Mouse (Mus musculus) MEL (cell line): ENCODE measurements at regions not wholly inside any gene's neighbourhood (a gene's known extent, or its start where the extent isn't known, plus 50 kb on each side); places are given as distances from the start of the nearest gene placed in this dataset.

Source experiments
- BHLHE40 ChIP-seq: IDR thresholded peaks from 2 replicates; pipeline ENCODE4 v1.6.1; 2012; ENCODE audit warnings: low read depth, mild to moderate bottlenecking, inconsistent platforms, low read length, improper control_type of control experiment, borderline replicate concordance
- CHD1 ChIP-seq: IDR thresholded peaks from 2 replicates; pipeline ENCODE4 v1.6.1; 2012; ENCODE audit warnings: low read depth, mild to moderate bottlenecking, inconsistent platforms, low read length, improper control_type of control experiment
- CTCF ChIP-seq, 3 experiments: IDR thresholded peaks in 2 of 3; conservative IDR thresholded peaks in 1 of 3; 2 replicates each; pipeline ENCODE4 v1.5.1; 2011 to 2012; ENCODE audit warnings: low read length in 3 of 3, low read depth in 2 of 3, mild to moderate bottlenecking in 2 of 3, improper control_type of control experiment in 1 of 3, inconsistent platforms in 1 of 3, mixed read lengths in 1 of 3, moderate library complexity in 1 of 3; ENCODE audit not compliant: control insufficient read depth in 1 of 3, insufficient read depth in 1 of 3, poor library complexity in 1 of 3, severe bottlenecking in 1 of 3
- E2F4 ChIP-seq: IDR thresholded peaks from 2 replicates; pipeline ENCODE4 v1.6.1; 2011; ENCODE audit warnings: low read depth, low read length, improper control_type of control experiment, borderline replicate concordance
- EP300 ChIP-seq, 2 experiments: IDR thresholded peaks; 2 replicates each; pipeline ENCODE4 v1.6.1; 2011; ENCODE audit warnings: improper control_type of control experiment in 2 of 2, low read length in 2 of 2, low read depth in 1 of 2, mild to moderate bottlenecking in 1 of 2
- MAX ChIP-seq: IDR thresholded peaks from 2 replicates; pipeline ENCODE4 v1.6.1; 2011; ENCODE audit warnings: low read length, improper control_type of control experiment
- MAZ ChIP-seq: IDR thresholded peaks from 2 replicates; pipeline ENCODE4 v1.6.1; 2012; ENCODE audit warnings: low read depth, mild to moderate bottlenecking, inconsistent platforms, low read length, improper control_type of control experiment
- MEF2A ChIP-seq: IDR thresholded peaks from 2 replicates; pipeline ENCODE4 v1.6.1; 2014; ENCODE audit warnings: low read depth, mild to moderate bottlenecking, inconsistent platforms, low read length, improper control_type of control experiment; ENCODE audit not compliant: poor library complexity, insufficient replicate concordance, severe bottlenecking; ENCODE audit errors: extremely low read depth
- NELFE ChIP-seq: IDR thresholded peaks from 2 replicates; pipeline ENCODE4 v1.6.1; 2011; ENCODE audit warnings: low read depth, low read length, improper control_type of control experiment
- POLR2A ChIP-seq, 2 experiments: IDR thresholded peaks; 2 replicates each; pipeline ENCODE4 v1.6.1; 2011 to 2012; ENCODE audit warnings: low read length in 2 of 2, mild to moderate bottlenecking in 2 of 2, control low read depth in 1 of 2, improper control_type of control experiment in 1 of 2, low read depth in 1 of 2, moderate library complexity in 1 of 2; ENCODE audit not compliant: control insufficient read depth in 1 of 2, insufficient read depth in 1 of 2, poor library complexity in 1 of 2
- POLR2AphosphoS2 ChIP-seq: IDR thresholded peaks from 2 replicates; pipeline ENCODE4 v1.6.1; 2011; ENCODE audit warnings: low read length, improper control_type of control experiment
- POLR2AphosphoS5 ChIP-seq: IDR thresholded peaks from 2 replicates; pipeline ENCODE4 v1.6.1; 2012; ENCODE audit warnings: low read depth, borderline replicate concordance, mild to moderate bottlenecking, inconsistent platforms, low read length, moderate library complexity, mixed read lengths
- RCOR1 ChIP-seq: IDR thresholded peaks from 2 replicates; pipeline ENCODE4 v1.6.1; 2012; ENCODE audit warnings: low read depth, mild to moderate bottlenecking, inconsistent platforms, low read length, improper control_type of control experiment

DNA sequence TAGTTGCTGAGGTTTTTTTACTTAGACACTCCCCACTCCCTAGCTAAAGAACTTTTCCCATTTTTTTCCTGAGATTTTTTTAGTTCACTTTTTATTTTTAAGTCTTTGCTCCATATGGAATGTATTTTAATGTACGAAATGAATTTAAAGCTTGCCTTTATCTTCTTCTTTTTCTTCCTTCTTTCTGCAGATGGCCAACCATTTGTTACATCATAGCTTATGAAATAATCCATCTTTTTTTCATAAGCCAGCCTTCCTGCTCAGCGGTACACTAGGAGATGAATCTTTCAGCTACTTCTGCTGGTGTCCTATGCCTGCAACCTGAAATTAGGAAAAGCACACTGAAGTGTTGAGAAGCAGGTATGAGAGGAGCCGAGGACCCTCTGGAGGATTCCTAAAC is 102.9 kb upstream of the AI593442 start:
- TF ChIP-seq POLR2A (IDR thresholded peaks at IDR 0.05; ENCODE audit: control insufficient read depth in 1 of 2, insufficient read depth in 1 of 2, low read depth in 1 of 2, low read length in 2 of 2, poor library complexity in 1 of 2) (no peak), CTCF (IDR thresholded peaks at IDR 0.05 in 2 of 3, conservative IDR thresholded peaks at IDR 0.05 in 1 of 3; ENCODE audit: control insufficient read depth in 1 of 3, insufficient read depth in 1 of 3, low read depth in 2 of 3, low read length in 3 of 3, poor library complexity in 1 of 3, severe bottlenecking in 1 of 3) (no peak), MEF2A (no peak), CHD1 (no peak), NELFE (no peak), RCOR1 (no peak), E2F4 (no peak), POLR2AphosphoS5 (no peak), EP300 (IDR thresholded peaks at IDR 0.05; ENCODE audit: low read depth in 1 of 2, low read length in 2 of 2) (no peak), POLR2AphosphoS2 (no peak), MAZ (no peak), MAX (no peak), BHLHE40 (no peak)
